Mouse (Mus musculus) limb, embryonic 13.5 days (tissue): Measurements from ENCODE around the gene Lrrc46. TPM values are rescaled to one million over a fixed set of nuclear protein-coding genes. Genes with fewer than 3 reads are reported as not detected.

Experiments used
- ATAC-seq: fragments of 200-750 bp; cut with Nextera tagmentation; 2 replicates; pipeline ENCODE4 v1.8.0; 2017; ENCODE audit warnings: low read depth, moderate number of reproducible peaks, moderate TSS enrichment; ENCODE audit not compliant: low FRiP score
- H3K27ac ChIP-seq: fragments of 300-500 bp; sonication (generic); 2 replicates; pipeline ENCODE4 v1.5.1; 2015; ENCODE audit warnings: inconsistent platforms, mild to moderate bottlenecking, moderate library complexity
- H3K27me3 ChIP-seq: fragments of 300-500 bp; sonication (generic); 2 replicates; pipeline ENCODE4 v1.6.1; 2015; ENCODE audit warnings: mild to moderate bottlenecking, inconsistent platforms
- H3K36me3 ChIP-seq: fragments of 300-500 bp; sonication (generic); 2 replicates; pipeline ENCODE4 v1.6.1; 2015; ENCODE audit warnings: inconsistent platforms, mild to moderate bottlenecking, moderate library complexity
- H3K4me1 ChIP-seq: fragments of 300-500 bp; sonication (generic); 2 replicates; pipeline ENCODE4 v1.6.1; 2015; ENCODE audit warnings: inconsistent platforms
- H3K4me2 ChIP-seq: fragments of 300-500 bp; sonication (generic); replicated peaks from 2 replicates; pipeline ENCODE4 v1.6.1; 2015; ENCODE audit warnings: inconsistent platforms, mild to moderate bottlenecking, moderate library complexity
- H3K4me3 ChIP-seq: fragments of 300-500 bp; sonication (generic); 2 replicates; pipeline ENCODE4 v1.5.1; 2015; ENCODE audit warnings: moderate library complexity, mild to moderate bottlenecking, inconsistent platforms
- H3K9ac ChIP-seq: fragments of 300-500 bp; sonication (generic); 2 replicates; pipeline ENCODE4 v1.6.1; 2015; ENCODE audit warnings: mild to moderate bottlenecking, inconsistent platforms
- H3K9me3 ChIP-seq: fragments of 300-500 bp; sonication (generic); 2 replicates; pipeline ENCODE4 v1.6.1; 2016; ENCODE audit warnings: inconsistent platforms
- WGBS: fragments of 180-500 bp; shearing (Covaris S2); methylation state at CpG from one replicate; pipeline ENCODE4 v1.1.7; 2015; 5-methylcytosine and 5-hydroxymethylcytosine counted together
- polyA plus RNA-seq: library from polyadenylated mRNA; unstranded; fragments of >200 nt; fragmentation: Nextera tagmentation; extraction: Ambion mirVana; gene quantifications from 2 replicates; pipeline ENCODE4 v1.2.1, GENCODE M21; 2015

Lrrc46 gene
- polyA plus RNA-seq, 1 experiment from 2014 or later, result 0.92 TPM

- Histone ChIP-seq H3K4me3 (peak overlapping the region; percentile 54), H3K27me3 (peaks cover 82% of the 10 kb centered on the region), H3K9ac (peak overlapping the region; percentile 67), H3K9me3 (no peaks in the 10 kb centered on the region), H3K36me3 (no peaks in the 10 kb centered on the region), H3K27ac (no peak overlapping the region), H3K4me2 (peak overlapping the region; percentile 87), H3K4me1 (peaks cover 52% of the 10 kb centered on the region)
- WGBS, result 2% methylated on average over 50 of the region's 50 CpGs
- ATAC-seq, result 0 out of 2 replicates have a peak, but pooled peaks have one; percentile 10
These were observed 19.2 kb downstream of the Lrrc46 start for GRCm38 (mm10) chr11:97021873-97022484.

DNA sequence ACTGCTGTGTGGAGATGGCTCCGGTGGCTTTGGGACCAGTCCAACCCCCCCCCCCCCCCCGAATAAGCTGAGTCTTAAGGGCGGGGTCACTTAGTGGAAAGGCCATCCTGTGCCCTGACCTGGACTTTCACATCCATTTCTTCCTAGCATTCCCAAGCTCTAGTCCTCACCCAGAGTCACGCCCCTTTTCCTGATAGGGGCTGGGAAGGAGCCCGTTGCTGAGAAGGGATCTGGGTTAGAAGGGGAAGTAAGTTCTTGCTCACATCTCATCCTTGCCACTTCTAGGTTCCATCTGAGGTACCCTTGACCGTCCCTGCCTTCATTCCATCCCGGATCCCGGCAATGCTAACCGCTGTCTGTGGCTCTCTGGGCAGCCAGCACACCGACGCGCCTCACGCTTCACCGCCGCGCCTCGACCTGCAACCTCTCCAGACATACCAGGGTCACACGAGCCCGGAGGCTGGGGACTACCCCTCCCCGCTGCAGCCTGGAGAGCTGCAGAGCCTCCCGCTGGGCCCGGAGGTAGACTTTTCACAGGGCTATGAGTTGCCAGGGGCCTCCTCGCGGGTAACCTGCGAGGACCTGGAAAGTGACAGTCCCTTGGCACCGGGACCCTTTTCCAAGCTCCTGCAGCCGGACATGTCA lies 20.0 kb downstream of the Lrrc46 start:
- Histone ChIP-seq H3K9me3 (no peaks in the 10 kb centered on the region), H3K4me3 (peak overlapping the region; percentile 54), H3K27me3 (peaks cover 89% of the 10 kb centered on the region), H3K27ac (no peak overlapping the region), H3K4me2 (peak overlapping the region; percentile 87), H3K4me1 (peaks cover 52% of the 10 kb centered on the region), H3K9ac (0 out of 2 replicates have a peak overlapping the region, but pooled peaks have one; percentile 67), H3K36me3 (no peaks in the 10 kb centered on the region)
- WGBS, result 2% methylated on average over 27 of the region's 27 CpGs
- ATAC-seq, result no peak

DNA sequence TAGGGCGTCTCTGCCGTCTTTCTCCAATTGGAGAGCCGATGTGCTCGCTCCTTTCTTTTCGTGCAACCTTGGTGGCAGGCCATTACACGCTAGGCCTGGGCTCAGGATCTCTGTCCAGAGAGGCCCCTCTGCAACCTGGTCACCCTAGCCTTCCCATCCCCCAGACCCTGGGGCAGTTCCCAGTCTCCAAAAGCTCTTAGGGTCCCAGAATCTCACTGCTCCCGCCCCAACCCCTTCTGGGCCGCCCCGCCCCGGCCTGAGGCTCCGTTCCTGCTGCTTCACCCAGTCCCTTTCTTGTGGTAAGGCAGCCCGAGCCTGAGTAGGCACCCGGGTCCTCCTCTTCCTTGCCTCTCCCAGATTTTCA lies 21.9 kb downstream of the Lrrc46 start:
- peak overlapping the region; percentile 69 for H3K4me2 ChIP-seq
- no peak overlapping the region; the same call in 1 of the 2 replicates for H3K9ac ChIP-seq
- peak overlapping the region; percentile 46 for H3K4me3 ChIP-seq
- H3K4me1 ChIP-seq, result peaks cover 41% of the 10 kb centered on the region
- ATAC-seq, result no peak
- no peaks in the 10 kb centered on the region for H3K9me3 ChIP-seq
- no peaks in the 10 kb centered on the region for H3K36me3 ChIP-seq
- no peak overlapping the region for H3K27ac ChIP-seq
- peaks cover 95% of the 10 kb centered on the region for H3K27me3 ChIP-seq
- whole genome bisulfite sequencing, result 4% methylated on average over 13 of the region's 13 CpGs

DNA sequence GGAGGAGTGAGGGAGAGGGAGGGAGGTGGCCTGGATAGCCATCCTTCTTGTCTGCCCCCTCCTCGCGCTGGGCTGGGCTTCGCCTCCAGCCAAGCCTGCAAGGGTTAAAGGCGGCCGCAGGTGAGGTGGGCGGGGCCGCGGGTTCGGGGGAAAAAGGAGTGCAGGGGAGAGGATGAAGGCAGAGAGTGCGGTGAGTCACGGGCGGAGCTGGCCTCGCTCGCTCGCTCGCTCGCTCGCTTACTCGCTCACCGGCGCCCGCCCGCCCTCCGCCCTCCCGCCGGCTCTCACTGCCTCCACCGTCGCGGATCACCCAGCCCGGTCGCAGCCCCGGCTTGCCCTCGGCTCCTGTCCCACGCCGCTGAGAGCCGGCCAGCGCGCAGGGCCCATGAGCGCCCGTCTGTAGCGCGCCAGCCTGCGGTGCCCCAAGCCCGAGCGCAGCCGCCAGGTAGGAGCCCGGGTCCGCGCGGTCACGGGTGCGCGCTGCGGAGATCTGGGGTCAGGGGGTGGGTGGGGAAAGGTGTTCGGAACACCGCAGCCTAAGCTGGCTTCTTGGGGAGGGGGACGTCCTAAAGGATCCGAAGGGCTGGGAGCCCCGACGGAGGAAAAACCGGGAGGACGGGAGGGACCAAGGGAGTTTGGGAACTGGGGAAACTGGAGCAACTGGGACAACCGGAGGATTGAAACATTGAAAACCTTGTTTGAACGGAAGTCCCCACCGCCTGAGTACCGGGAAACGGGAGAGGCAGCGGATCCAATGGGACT lies 22.4 kb downstream of the Lrrc46 start:
- Histone ChIP-seq H3K4me2 (peak overlapping the region; percentile 69), H3K9ac (peak overlapping the region; percentile 67), H3K4me3 (peak overlapping the region; percentile 46), H3K9me3 (no peaks in the 10 kb centered on the region), H3K4me1 (peaks cover 41% of the 10 kb centered on the region), H3K27me3 (peaks cover 95% of the 10 kb centered on the region), H3K27ac (no peak overlapping the region), H3K36me3 (no peaks in the 10 kb centered on the region)
- WGBS, result under 1% methylated on average over 63 of the region's 68 CpGs
- no peak for ATAC-seq

GRCm38 (mm10) chr11:97017696-97018582 lies 23.3 kb downstream of the Lrrc46 start:
- Histone ChIP-seq H3K9ac (0 out of 2 replicates have a peak overlapping the region, but pooled peaks have one; percentile 67), H3K36me3 (no peaks in the 10 kb centered on the region), H3K4me3 (peak overlapping the region; percentile 46), H3K4me1 (peaks cover 35% of the 10 kb centered on the region), H3K27ac (no peak overlapping the region), H3K4me2 (peak overlapping the region; percentile 69), H3K27me3 (peaks cover 95% of the 10 kb centered on the region), H3K9me3 (no peaks in the 10 kb centered on the region)
- 2% methylated on average over 36 of the region's 36 CpGs for WGBS
- ATAC-seq, result no peak

DNA sequence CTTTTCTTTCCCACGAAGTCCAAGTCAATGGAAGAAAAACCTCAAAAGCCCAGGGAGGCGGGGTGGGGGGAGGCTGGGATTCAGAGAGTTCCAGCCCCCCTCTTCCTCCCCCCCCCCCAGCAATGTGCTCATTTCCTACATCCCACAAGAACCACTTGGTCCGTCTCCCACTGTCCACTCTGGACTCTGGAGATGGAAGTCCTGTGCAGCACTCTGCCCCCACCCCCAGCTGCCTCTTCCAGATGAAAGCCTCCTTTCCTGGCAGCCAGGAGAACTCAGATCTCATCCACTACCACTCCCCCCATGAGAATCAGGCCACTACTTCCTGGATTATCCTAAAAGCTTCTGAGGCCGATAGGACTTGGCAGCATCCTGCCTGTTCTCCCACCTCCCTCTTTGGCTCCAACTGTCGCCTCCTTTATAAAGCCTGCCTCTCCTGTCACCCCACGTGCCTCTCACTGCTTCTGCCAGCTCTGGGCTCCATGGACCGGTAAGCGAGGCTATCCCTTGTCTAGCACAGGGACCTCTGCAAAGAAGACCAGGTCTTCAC lies 28.0 kb downstream of the Lrrc46 start, which contains the start of gene Sp6:
Sp6 (plus strand) TSS at position 274 of the 550 bp plus-strand sequence.
- Histone ChIP-seq H3K9me3 (no peaks in the 10 kb centered on the region), H3K4me1 (peaks cover 10% of the 10 kb centered on the region), H3K4me2 (no peak within 1 kb of the TSS), H3K36me3 (no peaks in the 10 kb centered on the region), H3K4me3 (no peak within 1 kb of the TSS), H3K27ac (no peak within 1 kb of the TSS), H3K27me3 (peaks cover 86% of the 10 kb centered on the region), H3K9ac (no peak within 1 kb of the TSS)
- no peak for ATAC-seq
- WGBS, result 24% methylated on average over 7 of the region's 8 CpGs

- no peak overlapping the region for H3K4me2 ChIP-seq
- WGBS, result 43% methylated on average over 8 of the region's 8 CpGs
- no peak overlapping the region for H3K27ac ChIP-seq
- no peak for ATAC-seq
- H3K36me3 ChIP-seq, result no peaks in the 10 kb centered on the region
- peaks cover 10% of the 10 kb centered on the region for H3K4me1 ChIP-seq
- no peaks in the 10 kb centered on the region for H3K9me3 ChIP-seq
- H3K4me3 ChIP-seq, result no peak overlapping the region
- no peak overlapping the region for H3K9ac ChIP-seq
- peaks cover 69% of the 10 kb centered on the region for H3K27me3 ChIP-seq
These were observed 31.9 kb downstream of the Lrrc46 start for GRCm38 (mm10) chr11:97009198-97009790.

DNA sequence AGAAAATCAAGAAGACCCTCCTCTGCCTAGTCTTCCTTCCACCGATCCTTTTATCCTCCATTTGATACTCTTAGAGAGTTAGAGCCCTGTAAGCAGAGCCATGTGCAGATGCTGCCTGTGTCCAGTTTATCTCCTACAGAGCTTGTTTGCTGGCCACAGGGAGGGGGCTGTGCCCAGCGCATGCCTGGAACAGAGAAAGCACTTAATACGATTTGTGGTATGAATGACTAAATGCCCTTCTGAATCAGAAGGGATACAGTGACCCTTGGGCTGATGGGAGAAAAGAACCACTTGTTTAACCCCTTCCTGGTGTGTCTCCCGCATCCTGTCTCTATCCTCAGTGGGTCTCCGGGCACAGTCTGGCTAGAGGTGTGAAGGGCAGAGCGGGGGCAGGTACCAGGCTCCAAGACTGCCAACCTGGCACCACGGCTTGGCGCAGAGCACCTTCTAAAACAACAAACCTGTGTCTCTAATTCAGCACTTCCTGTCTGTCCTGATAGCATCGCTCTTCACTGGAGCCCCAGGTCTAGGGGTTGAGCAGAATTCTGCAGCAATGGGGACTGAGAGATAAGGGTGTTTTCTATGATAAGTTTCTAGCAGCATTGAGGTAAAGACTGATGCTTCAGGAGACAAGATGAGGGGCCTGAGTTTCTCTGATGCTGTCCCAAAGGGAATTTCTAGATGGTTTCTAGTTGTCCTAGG lies 34.0 kb downstream of the Lrrc46 start:
- Histone ChIP-seq H3K27me3 (peaks cover 64% of the 10 kb centered on the region), H3K9me3 (no peaks in the 10 kb centered on the region), H3K4me2 (no peak overlapping the region), H3K36me3 (no peaks in the 10 kb centered on the region), H3K4me1 (peaks cover 7% of the 10 kb centered on the region), H3K4me3 (no peak overlapping the region), H3K27ac (no peak overlapping the region), H3K9ac (no peak overlapping the region)
- no peak for ATAC-seq
- WGBS, result 63% methylated on average over 9 of the region's 9 CpGs

- no peak overlapping the region for H3K9ac ChIP-seq
- ATAC-seq, result no peak
- no peak overlapping the region for H3K27ac ChIP-seq
- WGBS, result 23% methylated on average over 5 of the region's 5 CpGs
- no peak overlapping the region for H3K4me3 ChIP-seq
- H3K4me2 ChIP-seq, result no peak overlapping the region
- peaks cover 56% of the 10 kb centered on the region for H3K27me3 ChIP-seq
- no peaks in the 10 kb centered on the region for H3K36me3 ChIP-seq
- peaks cover 3% of the 10 kb centered on the region for H3K4me1 ChIP-seq
- no peaks in the 10 kb centered on the region for H3K9me3 ChIP-seq
These were observed 38.0 kb downstream of the Lrrc46 start for GRCm38 (mm10) chr11:97003170-97003569.

DNA sequence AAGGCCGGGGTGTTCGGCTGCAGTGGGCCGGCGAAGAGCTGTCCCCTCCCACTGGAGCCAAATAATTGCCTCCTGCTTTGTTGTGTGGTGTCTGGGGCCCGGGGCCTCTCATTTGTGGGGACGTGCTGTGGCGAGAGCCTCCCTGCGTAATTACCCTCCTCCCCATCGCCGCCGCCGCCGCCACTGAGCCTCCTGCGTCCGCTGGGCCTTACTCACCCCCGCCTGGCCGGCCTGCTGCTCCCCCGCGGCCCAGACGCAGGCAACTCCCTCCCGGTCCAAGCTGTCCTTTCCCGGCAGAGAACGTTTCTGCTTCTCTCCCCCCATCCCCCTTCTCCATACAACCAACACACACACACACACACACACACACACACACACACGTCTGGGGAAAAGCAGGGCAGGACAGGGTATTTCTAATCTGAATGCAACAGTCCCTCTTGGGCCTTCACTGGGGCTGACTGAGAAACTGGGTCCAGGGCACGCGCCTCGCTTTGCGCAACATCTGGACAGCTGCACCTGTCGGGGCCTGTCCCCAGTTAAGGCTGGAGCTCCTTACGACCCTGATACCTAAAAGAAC lies 43.7 kb downstream of the Lrrc46 start:
- H3K4me3 ChIP-seq, result peak overlapping the region; percentile 40
- H3K27ac ChIP-seq, result no peak overlapping the region
- H3K4me2 ChIP-seq, result peak overlapping the region; percentile 68
- no peak for ATAC-seq
- H3K9ac ChIP-seq, result peak overlapping the region; percentile 73
- WGBS, result 2% methylated on average over 26 of the region's 30 CpGs
- no peaks in the 10 kb centered on the region for H3K36me3 ChIP-seq
- peaks cover 21% of the 10 kb centered on the region for H3K4me1 ChIP-seq
- no peaks in the 10 kb centered on the region for H3K9me3 ChIP-seq
- H3K27me3 ChIP-seq, result peaks cover 67% of the 10 kb centered on the region
